8 mouse cellular contexts compared by ENCODE assay signal in the genomic region with DNA sequence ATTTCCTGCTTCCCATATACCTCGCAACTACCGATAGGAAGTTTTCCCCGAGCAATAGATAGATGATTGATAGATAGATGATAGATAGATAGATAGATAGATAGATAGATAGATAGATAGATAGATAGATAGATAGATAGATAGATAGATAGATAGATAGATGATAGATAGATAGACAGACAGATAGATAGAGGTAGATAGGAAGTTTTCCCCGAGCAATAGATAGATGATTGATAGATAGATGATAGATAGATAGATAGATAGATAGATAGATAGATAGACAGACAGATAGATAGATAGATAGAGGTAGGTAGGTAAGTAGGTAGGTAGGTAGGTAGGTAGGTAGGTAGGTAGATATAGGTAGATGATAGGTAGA. TPM values are rescaled to one million over a fixed set of nuclear protein-coding genes. Genes with fewer than 3 reads are reported as not detected.
DNase-seq lines count a peak whose midpoint lies in the region; ATAC-seq and TF ChIP-seq lines count a peak whose summit lies in the region.
"Not testable (repeated sequence)": the region's sequence is repeated elsewhere in the genome, so short reads cannot be mapped to it uniquely, and the experiment has no call there.

No protein-coding gene starts in this region.

- TF ChIP-seq EP300 in stomach, postnatal 0 days (optimal IDR thresholded peaks at IDR 0.05), result not testable (repeated sequence)

- 24% methylated on average over 4 of the region's 4 CpGs for WGBS in forebrain, embryonic 11.5 days
- 12% methylated on average over 4 of the region's 4 CpGs for WGBS in heart, embryonic 14.5 days
- 20% methylated on average over 4 of the region's 4 CpGs for WGBS in intestine, embryonic 14.5 days
- WGBS in limb, embryonic 12.5 days, result 20% methylated on average over 4 of the region's 4 CpGs
- WGBS in lung, embryonic 14.5 days, result 18% methylated on average over 4 of the region's 4 CpGs
- WGBS in midbrain, postnatal 0 days, result 21% methylated on average over 4 of the region's 4 CpGs
- WGBS in stomach, postnatal 0 days, result 16% methylated on average over 4 of the region's 4 CpGs

- peak overlapping the region; percentile 65; the same call in 1 of the 2 replicates for H3K4me2 ChIP-seq in forebrain, embryonic 11.5 days (ENCODE audit: low read depth, low read length, severe bottlenecking)
- H3K4me2 ChIP-seq in heart, embryonic 14.5 days (ENCODE audit: low read length), result peak overlapping the region; percentile 80
- H3K4me2 ChIP-seq in intestine, embryonic 14.5 days (ENCODE audit: low read length), result peak overlapping the region; percentile 70
- H3K4me2 ChIP-seq in limb, embryonic 12.5 days, result peak overlapping the region; percentile 80
- peak overlapping the region; percentile 71 for H3K4me2 ChIP-seq in lung, embryonic 14.5 days
- peak overlapping the region; percentile 66; the same call in 1 of the 2 replicates for H3K4me2 ChIP-seq in midbrain, postnatal 0 days (ENCODE audit: low read depth, low read length, poor library complexity, severe bottlenecking)
- H3K4me2 ChIP-seq in stomach, postnatal 0 days (replicated peaks; ENCODE audit: low read depth), result peak overlapping the region; percentile 77

- DNase-seq in forebrain, embryonic 11.5 days (ENCODE audit: low spot score); intestine, embryonic 14.5 days (ENCODE audit: low spot score); lung, embryonic 14.5 days; midbrain, postnatal 0 days (ENCODE audit: low spot score); stomach, postnatal 0 days (ENCODE audit: low spot score): not testable (repeated sequence)

- peak overlapping the region; percentile 96; the same call in 1 of the 2 replicates for H3K9ac ChIP-seq in forebrain, embryonic 11.5 days (ENCODE audit: low read length)
- H3K9ac ChIP-seq in heart, embryonic 14.5 days (ENCODE audit: low read length), result peak overlapping the region; percentile 91; the same call in 1 of the 2 replicates
- H3K9ac ChIP-seq in intestine, embryonic 14.5 days (ENCODE audit: low read length); limb, embryonic 12.5 days (replicated peaks); midbrain, postnatal 0 days (replicated peaks; ENCODE audit: low read length, poor library complexity, severe bottlenecking): not testable (repeated sequence)
- H3K9ac ChIP-seq in lung, embryonic 14.5 days, result peak overlapping the region; percentile 91; the same call in 1 of the 2 replicates
- H3K9ac ChIP-seq in stomach, postnatal 0 days (ENCODE audit: low read length), result peak overlapping the region; percentile 93; the same call in 1 of the 2 replicates

- not testable (repeated sequence) for TF ChIP-seq POLR2A in bone marrow macrophage, adult 2 months (IDR thresholded peaks at IDR 0.05; ENCODE audit: borderline replicate concordance, low read depth, low read length)

- H3K4me3 ChIP-seq in bone marrow macrophage, adult 2 months (ENCODE audit: insufficient read depth, low read length), result peak overlapping the region; percentile 84; the same call in 1 of the 2 replicates
- peak overlapping the region; percentile 89 for H3K4me3 ChIP-seq in forebrain, embryonic 11.5 days (ENCODE audit: low read depth, low read length)
- peak overlapping the region; percentile 79 to 97 for H3K4me3 ChIP-seq in heart, embryonic 14.5 days (ENCODE audit: control insufficient read depth in 1 of 2, insufficient read depth in 1 of 2, low read depth in 1 of 2, low read length in 2 of 2)
- peak overlapping the region; percentile 87 for H3K4me3 ChIP-seq in intestine, embryonic 14.5 days (ENCODE audit: low read depth, low read length)
- H3K4me3 ChIP-seq in limb, embryonic 12.5 days (replicated peaks), result peak overlapping the region; percentile 92
- peak overlapping the region; percentile 82 for H3K4me3 ChIP-seq in lung, embryonic 14.5 days (ENCODE audit: low read depth, low read length)
- peak overlapping the region; percentile 70 for H3K4me3 ChIP-seq in midbrain, postnatal 0 days (ENCODE audit: low read depth, low read length)
- H3K4me3 ChIP-seq in stomach, postnatal 0 days (ENCODE audit: low read depth, low read length), result peak overlapping the region; percentile 94

- not testable (repeated sequence) for ATAC-seq in forebrain, embryonic 11.5 days (replicated peaks; ENCODE audit: low FRiP score); heart, embryonic 14.5 days (ENCODE audit: insufficient number of reproducible peaks, insufficient read depth, low FRiP score, low read depth); intestine, embryonic 14.5 days (replicated peaks; ENCODE audit: low FRiP score, low TSS enrichment, low read depth); limb, embryonic 12.5 days (ENCODE audit: insufficient number of reproducible peaks, insufficient read depth, low FRiP score, low TSS enrichment, low read depth); lung, embryonic 14.5 days (ENCODE audit: insufficient read depth); midbrain, postnatal 0 days (ENCODE audit: low FRiP score); stomach, postnatal 0 days (ENCODE audit: low FRiP score, low TSS enrichment)

- H3K4me1 ChIP-seq in bone marrow macrophage, adult 2 months (ENCODE audit: control insufficient read depth, insufficient read depth, low read length); forebrain, embryonic 11.5 days (replicated peaks; ENCODE audit: control insufficient read depth, insufficient read depth, low read length); heart, embryonic 14.5 days (ENCODE audit: control insufficient read depth in 2 of 2, insufficient read depth in 2 of 2, low read length in 2 of 2); intestine, embryonic 14.5 days (replicated peaks; ENCODE audit: control insufficient read depth, insufficient read depth, low read length); lung, embryonic 14.5 days (ENCODE audit: insufficient read depth); midbrain, postnatal 0 days (ENCODE audit: insufficient read depth, low read length); stomach, postnatal 0 days (replicated peaks; ENCODE audit: control insufficient read depth, insufficient read depth): not testable (repeated sequence)
- H3K4me1 ChIP-seq in limb, embryonic 12.5 days (replicated peaks), result peaks cover 11% of the 10 kb centered on the region

- H3K27ac ChIP-seq in bone marrow macrophage, adult 2 months (ENCODE audit: insufficient read depth, low read depth, low read length); forebrain, embryonic 11.5 days (ENCODE audit: low read depth, low read length); limb, embryonic 12.5 days; midbrain, postnatal 0 days (ENCODE audit: low read depth, low read length); stomach, postnatal 0 days (replicated peaks): not testable (repeated sequence)
- peak overlapping the region in 1 of 2 experiments; percentile 85; a peak in 2 of 4 replicates for H3K27ac ChIP-seq in heart, embryonic 14.5 days (replicated peaks in 1 of 2; ENCODE audit: control insufficient read depth in 1 of 2, insufficient read depth in 1 of 2, low read depth in 2 of 2, low read length in 2 of 2)
- peak overlapping the region; percentile 78; the same call in 1 of the 2 replicates for H3K27ac ChIP-seq in intestine, embryonic 14.5 days (ENCODE audit: low read depth)
- peak overlapping the region; percentile 79; the same call in 1 of the 2 replicates for H3K27ac ChIP-seq in lung, embryonic 14.5 days (ENCODE audit: low read depth)

- H3K27me3 ChIP-seq in forebrain, embryonic 11.5 days (ENCODE audit: control insufficient read depth, insufficient read depth, low read length); heart, embryonic 14.5 days (ENCODE audit: control insufficient read depth, insufficient read depth, low read length); intestine, embryonic 14.5 days (replicated peaks; ENCODE audit: control insufficient read depth, insufficient read depth, low read length); limb, embryonic 12.5 days; lung, embryonic 14.5 days (ENCODE audit: insufficient read depth, low read length); stomach, postnatal 0 days (ENCODE audit: control insufficient read depth, insufficient read depth, low read length): not testable (repeated sequence)
- peaks cover 16% of the 10 kb centered on the region for H3K27me3 ChIP-seq in midbrain, postnatal 0 days (ENCODE audit: insufficient read depth, low read length)

- not testable (repeated sequence) for TF ChIP-seq CTCF in bone marrow macrophage, adult 2 months (IDR thresholded peaks at IDR 0.05; ENCODE audit: low read depth, low read length); lung, embryonic 14.5 days (IDR thresholded peaks at IDR 0.05; ENCODE audit: low read depth); midbrain, postnatal 0 days (IDR thresholded peaks at IDR 0.05); stomach, postnatal 0 days (IDR thresholded peaks at IDR 0.05; ENCODE audit: low read depth)

- H3K36me3 ChIP-seq in forebrain, embryonic 11.5 days (ENCODE audit: control insufficient read depth, insufficient read depth, low read length); heart, embryonic 14.5 days (ENCODE audit: control insufficient read depth, insufficient read depth, low read length); intestine, embryonic 14.5 days (ENCODE audit: control insufficient read depth, insufficient read depth, low read length); limb, embryonic 12.5 days; lung, embryonic 14.5 days (ENCODE audit: insufficient read depth); midbrain, postnatal 0 days (ENCODE audit: insufficient read depth, low read length); stomach, postnatal 0 days (ENCODE audit: control insufficient read depth, insufficient read depth, low read length): not testable (repeated sequence)

- H3K9me3 ChIP-seq in forebrain, embryonic 11.5 days (ENCODE audit: control insufficient read depth, low read length); heart, embryonic 14.5 days (ENCODE audit: control insufficient read depth, low read length); intestine, embryonic 14.5 days (ENCODE audit: control insufficient read depth, low read length); limb, embryonic 12.5 days; lung, embryonic 14.5 days (ENCODE audit: low read depth, low read length); midbrain, postnatal 0 days (ENCODE audit: low read length); stomach, postnatal 0 days (ENCODE audit: control insufficient read depth, low read length): not testable (repeated sequence)

RNA-seq across cellular contexts. Expression of a gene that starts 0.2 kb away (rescaled TPM):
- 21.1 and 26.4 TPM in 2 replicates for polyA plus RNA-seq in bone marrow macrophage, adult 2 months (2012; ENCODE audit: insufficient read depth, insufficient read length, missing spikeins)
- polyA plus RNA-seq in forebrain, embryonic 11.5 days (2014; fragmentation: Nextera tagmentation; extraction: Ambion mirVana), result 8.5 and 11.0 TPM in 2 replicates
- 10.2 and 16.5 TPM in 2 replicates for polyA plus RNA-seq in heart, embryonic 14.5 days (2014; fragmentation: Nextera tagmentation; extraction: Ambion mirVana)
- 11.4 and 13.3 TPM in 2 replicates for polyA plus RNA-seq in intestine, embryonic 14.5 days (2014; fragmentation: Nextera tagmentation; extraction: Ambion mirVana)
- polyA plus RNA-seq in limb, embryonic 12.5 days (2016; fragmentation: Nextera tagmentation; extraction: Ambion mirVana), result 18.0 and 18.3 TPM in 2 replicates
- polyA plus RNA-seq in lung, embryonic 14.5 days (2014; fragmentation: Nextera tagmentation; extraction: Ambion mirVana), result 13.8 and 15.3 TPM in 2 replicates
- total RNA-seq in midbrain, postnatal 0 days (2014; rRNA removed), result 14.0 and 22.0 TPM in 2 replicates
- polyA plus RNA-seq in midbrain, postnatal 0 days (2015; fragmentation: Nextera tagmentation; extraction: Ambion mirVana), result 5.5 and 8.7 TPM in 2 replicates
- polyA plus RNA-seq in stomach, postnatal 0 days (2015; fragmentation: Nextera tagmentation; extraction: Ambion mirVana), result 6.6 and 8.1 TPM in 2 replicates
